Mouse (Mus musculus) hindbrain, embryonic 12.5 days (tissue): Measurements from ENCODE around the gene P2rx4. TPM values are rescaled to one million over a fixed set of nuclear protein-coding genes. Genes with fewer than 3 reads are reported as not detected.
"Not testable (repeated sequence)": the region's sequence is repeated elsewhere in the genome, so short reads cannot be mapped to it uniquely, and the experiment has no call there.

Source experiments
- ATAC-seq: fragments of 200-750 bp; cut with Nextera tagmentation; 2 replicates; pipeline ENCODE4 v1.8.0; 2017; ENCODE audit warnings: moderate TSS enrichment; ENCODE audit not compliant: low FRiP score
- H3K27ac ChIP-seq: fragments of 300-500 bp; sonication (generic); 2 replicates; pipeline ENCODE4 v1.5.1; 2016; ENCODE audit warnings: mild to moderate bottlenecking
- H3K27me3 ChIP-seq: fragments of 300-500 bp; sonication (generic); 2 replicates; pipeline ENCODE4 v1.6.1; 2016; ENCODE audit warnings: mild to moderate bottlenecking
- H3K36me3 ChIP-seq: fragments of 300-500 bp; sonication (generic); 2 replicates; pipeline ENCODE4 v1.6.1; 2016; ENCODE audit warnings: mild to moderate bottlenecking
- H3K4me1 ChIP-seq: fragments of 300-500 bp; sonication (generic); 2 replicates; pipeline ENCODE4 v1.6.1; 2016
- H3K4me2 ChIP-seq: fragments of 300-500 bp; sonication (generic); replicated peaks from 2 replicates; pipeline ENCODE4 v1.6.1; 2016; ENCODE audit warnings: mild to moderate bottlenecking
- H3K4me3 ChIP-seq: fragments of 300-500 bp; sonication (generic); 2 replicates; pipeline ENCODE4 v1.5.1; 2016; ENCODE audit warnings: mild to moderate bottlenecking
- H3K9ac ChIP-seq: fragments of 300-500 bp; sonication (generic); 2 replicates; pipeline ENCODE4 v1.6.1; 2016; ENCODE audit warnings: mild to moderate bottlenecking, moderate library complexity
- H3K9me3 ChIP-seq: fragments of 300-500 bp; sonication (generic); replicated peaks from 2 replicates; pipeline ENCODE4 v1.6.1; 2016; ENCODE audit warnings: mild to moderate bottlenecking
- WGBS: fragments of 180-500 bp; shearing (Covaris S2); methylation state at CpG from one replicate; pipeline ENCODE4 v1.1.7; 2016; 5-methylcytosine and 5-hydroxymethylcytosine counted together
- polyA plus RNA-seq: library from polyadenylated mRNA; unstranded; fragments of >200 nt; fragmentation: Nextera tagmentation; extraction: Ambion mirVana; gene quantifications from 2 replicates; pipeline ENCODE4 v1.2.1, GENCODE M21; 2016

P2rx4 gene
- polyA plus RNA-seq, result 15.2 and 15.4 TPM in 2 replicates

DNA sequence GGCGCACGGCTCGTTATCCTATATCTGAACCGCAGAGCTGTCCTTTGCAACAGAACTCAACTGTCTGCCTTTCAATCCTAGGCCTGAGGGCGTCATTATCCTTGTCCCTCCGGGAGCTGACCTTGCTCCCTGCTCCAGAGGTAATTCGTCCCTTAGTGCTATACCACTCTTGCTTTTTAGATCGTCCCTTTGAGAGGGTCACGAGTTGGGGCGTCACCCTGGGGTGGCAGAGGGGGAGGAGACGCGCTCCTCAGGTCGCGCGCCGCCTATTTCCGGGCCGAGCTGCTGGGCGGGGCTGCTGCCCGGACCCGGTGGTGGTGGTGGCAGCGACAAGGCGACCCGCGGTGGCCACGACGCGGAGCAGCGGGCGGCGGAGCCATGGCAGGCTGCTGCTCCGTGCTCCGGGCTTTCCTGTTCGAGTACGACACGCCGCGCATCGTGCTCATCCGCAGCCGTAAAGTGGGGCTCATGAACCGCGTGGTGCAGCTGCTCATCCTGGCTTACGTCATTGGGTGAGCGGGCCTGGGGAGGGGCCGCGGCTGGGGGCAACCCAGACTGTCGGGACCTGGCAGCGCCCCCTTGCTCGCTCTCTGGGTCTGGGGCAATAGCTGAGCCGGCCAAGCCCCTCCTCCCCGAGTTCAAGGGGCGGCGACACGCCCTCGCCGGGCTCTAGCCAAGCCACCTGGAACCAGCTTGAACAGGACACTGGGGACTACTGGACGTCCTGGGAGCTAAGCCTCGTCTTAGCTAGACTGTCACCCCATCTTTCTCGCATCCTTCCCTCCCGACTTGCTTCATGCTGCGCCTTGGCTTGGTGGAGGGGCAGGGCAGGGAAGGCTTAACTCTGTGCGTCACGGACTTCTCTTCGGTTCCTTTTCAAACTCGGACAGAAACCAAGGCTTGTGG, at the start of gene P2rx4:
Gene P2rx4 (plus strand): TSS at position 269 of the 906 bp plus-strand sequence.
- peak within 1 kb of the TSS; percentile 72 for H3K4me2 ChIP-seq
- no peaks in the 10 kb centered on the region for H3K9me3 ChIP-seq
- H3K4me1 ChIP-seq, result peaks cover 6% of the 10 kb centered on the region
- ATAC-seq, result peak; percentile 89
- no peaks in the 10 kb centered on the region for H3K27me3 ChIP-seq
- H3K36me3 ChIP-seq, result no peaks in the 10 kb centered on the region
- H3K9ac ChIP-seq, result peak within 1 kb of the TSS; percentile 68
- H3K4me3 ChIP-seq, result peak within 1 kb of the TSS; percentile 56
- peak within 1 kb of the TSS; percentile 35 for H3K27ac ChIP-seq
- 2% methylated on average over 66 of the region's 66 CpGs for WGBS

DNA sequence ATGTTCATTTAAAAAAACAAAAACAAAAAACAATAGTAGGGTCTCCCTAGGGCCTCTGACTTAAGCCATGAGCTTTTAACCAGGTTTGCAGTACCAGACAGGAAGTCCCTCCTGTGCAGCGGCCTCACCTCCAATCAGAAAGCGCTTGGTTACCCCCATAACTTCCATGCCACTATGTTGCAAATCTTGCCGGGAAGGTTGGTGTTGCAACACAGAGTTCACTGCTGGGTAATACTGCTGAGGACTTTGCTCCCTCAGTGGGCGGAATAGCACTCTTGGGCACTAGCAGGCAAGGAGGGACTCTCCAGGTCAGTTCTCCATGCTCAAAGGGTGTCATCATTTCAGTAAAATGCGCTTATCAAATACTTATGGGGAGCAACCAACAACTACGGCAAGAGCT, 44.8 kb upstream of the P2rx4 start:
- Histone ChIP-seq H3K4me1 (no peaks in the 10 kb centered on the region), H3K4me2 (no peak overlapping the region), H3K27me3 (no peaks in the 10 kb centered on the region), H3K9ac (no peak overlapping the region), H3K27ac (no peak overlapping the region), H3K36me3 (no peaks in the 10 kb centered on the region), H3K4me3 (no peak overlapping the region), H3K9me3 (no peaks in the 10 kb centered on the region)
- no peak for ATAC-seq
- WGBS, result 95% methylated on average over 6 of the region's 6 CpGs

DNA sequence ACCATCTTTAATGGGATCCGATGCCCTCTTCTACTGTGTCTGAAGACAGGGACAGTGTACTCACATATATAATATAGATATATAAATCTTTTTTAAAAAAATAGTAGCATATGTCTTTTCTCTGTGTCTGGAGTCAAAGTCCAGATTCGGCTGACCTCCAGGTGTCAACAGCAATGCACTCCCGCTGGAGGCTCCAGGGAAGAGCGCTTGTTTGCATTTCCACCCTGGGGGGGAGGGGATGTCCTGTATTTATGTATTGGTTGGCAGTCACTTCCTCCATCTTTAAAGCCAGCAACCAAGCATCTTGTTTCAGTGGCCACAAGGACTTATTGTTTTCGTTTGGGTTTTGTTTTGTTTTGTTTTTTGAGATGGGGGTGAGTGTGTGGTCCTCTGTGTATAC, 42.3 kb upstream of the P2rx4 start:
- WGBS, result 61% methylated on average over 5 of the region's 5 CpGs
- Histone ChIP-seq H3K27me3 (no peaks in the 10 kb centered on the region), H3K27ac (no peak overlapping the region), H3K9ac (no peak overlapping the region), H3K4me2 (no peak overlapping the region), H3K36me3 (no peaks in the 10 kb centered on the region), H3K4me3 (no peak overlapping the region), H3K4me1 (peaks cover 4% of the 10 kb centered on the region; the same call in 1 of the 2 replicates), H3K9me3 (no peaks in the 10 kb centered on the region)
- ATAC-seq, result no peak

DNA sequence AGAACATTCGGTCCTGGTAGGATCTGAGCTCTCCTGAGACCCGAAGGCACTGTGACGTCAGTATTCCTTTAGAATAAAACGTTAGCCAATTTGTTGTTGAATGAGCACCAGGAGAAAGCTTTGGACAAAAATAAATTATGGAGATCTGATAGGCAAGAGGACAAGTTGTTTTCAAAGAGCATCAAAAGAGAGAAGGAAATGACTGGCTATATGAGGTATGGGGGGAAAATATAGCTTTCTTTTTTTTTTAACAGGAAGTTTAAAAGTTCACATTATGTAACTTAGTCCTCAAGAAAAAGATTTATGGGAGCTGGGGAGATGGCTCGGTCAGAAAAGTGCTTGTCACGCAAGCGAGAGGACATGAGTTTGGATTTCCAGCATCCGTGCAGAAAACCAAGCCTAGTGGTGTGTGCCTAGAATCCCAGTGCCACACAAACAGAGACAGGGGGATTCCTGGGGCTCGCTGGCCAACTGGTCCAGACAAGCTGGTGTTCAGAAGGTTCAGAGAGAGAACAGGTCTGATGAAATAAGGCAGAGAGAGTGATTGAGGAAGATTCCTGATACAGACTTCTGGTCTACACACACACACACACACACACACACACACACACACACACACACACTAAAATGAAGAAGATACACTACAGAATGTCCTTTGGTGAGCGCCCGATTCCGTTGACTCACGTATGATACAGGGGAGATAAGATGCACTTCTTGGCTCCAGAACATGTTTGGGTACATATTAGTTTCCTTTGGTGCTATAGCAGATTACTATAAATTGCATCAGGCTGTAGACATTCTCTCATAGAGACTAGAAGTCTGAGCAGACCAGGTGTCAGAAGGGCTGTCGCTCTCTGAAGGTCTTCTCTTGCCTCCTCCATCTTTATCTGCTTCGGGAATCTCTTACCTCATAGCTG, 38.1 kb upstream of the P2rx4 start:
- Histone ChIP-seq H3K9me3 (no peaks in the 10 kb centered on the region), H3K4me2 (no peak overlapping the region), H3K4me1 (peaks cover 4% of the 10 kb centered on the region; the same call in 1 of the 2 replicates), H3K4me3 (no peak overlapping the region), H3K36me3 (no peaks in the 10 kb centered on the region), H3K27ac (no peak overlapping the region), H3K27me3 (no peaks in the 10 kb centered on the region), H3K9ac (no peak overlapping the region)
- WGBS, result 83% methylated on average over 15 of the region's 15 CpGs
- no peak for ATAC-seq

DNA sequence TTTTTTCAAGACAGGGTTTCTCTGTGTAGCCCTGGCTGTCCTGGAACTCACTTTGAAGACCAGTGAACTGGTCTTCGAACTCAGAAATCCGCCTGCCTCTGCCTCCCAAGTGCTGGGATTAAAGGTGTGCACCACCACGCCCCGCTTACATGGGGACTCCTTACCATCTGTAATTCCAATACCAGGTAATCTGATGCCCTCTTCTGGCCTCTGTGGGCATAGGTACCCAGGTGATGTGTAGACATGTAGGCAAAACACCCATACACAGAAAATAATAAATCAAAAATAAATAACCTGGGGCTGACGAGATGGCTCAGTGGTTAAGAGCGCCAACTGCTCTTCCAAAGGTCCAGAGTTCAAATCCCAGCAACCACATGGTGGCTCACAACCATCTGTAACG, 35.7 kb upstream of the P2rx4 start:
- H3K36me3 ChIP-seq, ATAC-seq, H3K4me1 ChIP-seq, H3K4me2 ChIP-seq, H3K27me3 ChIP-seq, H3K9me3 ChIP-seq, H3K4me3 ChIP-seq, H3K9ac ChIP-seq, H3K27ac ChIP-seq: not testable (repeated sequence)
- WGBS, result 81% methylated on average over 7 of the region's 7 CpGs

DNA sequence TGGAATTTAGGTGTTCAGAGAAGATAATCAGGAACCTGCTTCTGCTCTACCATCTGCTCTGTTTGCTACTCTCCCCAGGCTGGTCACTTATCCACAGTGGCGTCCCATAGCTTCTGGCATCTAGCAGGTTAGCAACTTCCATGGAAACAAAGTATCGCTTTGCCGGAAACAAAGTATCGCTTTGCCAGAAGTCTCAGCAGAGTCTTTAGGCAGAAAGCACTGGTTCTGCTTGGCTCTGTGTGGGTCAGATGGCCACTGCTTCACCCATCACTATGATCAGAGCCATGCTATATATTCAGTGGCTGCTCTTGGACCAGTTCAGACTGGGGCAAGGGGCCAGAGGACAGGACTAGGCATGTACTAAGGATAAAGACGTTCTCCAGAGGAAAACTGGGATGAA, 35.0 kb upstream of the P2rx4 start:
- Histone ChIP-seq H3K36me3 (no peaks in the 10 kb centered on the region), H3K9ac (no peak overlapping the region), H3K27me3 (no peaks in the 10 kb centered on the region), H3K4me1 (peaks cover 4% of the 10 kb centered on the region; the same call in 1 of the 2 replicates), H3K4me3 (no peak overlapping the region), H3K4me2 (no peak overlapping the region), H3K27ac (no peak overlapping the region), H3K9me3 (no peaks in the 10 kb centered on the region)
- ATAC-seq, result no peak
- 90% methylated on average over 5 of the region's 5 CpGs for WGBS

DNA sequence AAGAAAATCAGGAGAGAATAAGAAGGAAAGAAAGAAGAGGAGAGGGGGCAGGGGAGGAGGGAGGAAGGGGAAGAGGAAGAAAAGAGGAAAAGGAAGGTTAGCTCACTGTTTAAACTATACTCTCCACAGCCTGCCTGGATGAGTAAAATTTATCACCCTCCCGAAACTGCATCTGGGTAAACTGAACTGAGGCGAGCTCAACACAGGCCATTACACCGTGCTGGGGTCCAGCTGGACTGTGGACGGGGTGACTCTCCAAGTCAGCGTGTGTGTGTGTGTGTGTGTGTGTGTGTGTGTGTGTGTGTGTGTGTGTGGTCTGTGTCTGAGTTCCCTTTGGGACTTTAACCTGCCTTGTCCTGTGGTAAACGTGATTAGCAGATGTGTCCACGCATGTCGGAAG, 31.3 kb upstream of the P2rx4 start:
- ATAC-seq, result no peak
- Histone ChIP-seq H3K36me3 (no peaks in the 10 kb centered on the region), H3K4me3 (no peak overlapping the region), H3K4me2 (no peak overlapping the region), H3K4me1 (no peaks in the 10 kb centered on the region), H3K9me3 (no peaks in the 10 kb centered on the region), H3K27me3 (no peaks in the 10 kb centered on the region), H3K9ac (no peak overlapping the region), H3K27ac (no peak overlapping the region)
- WGBS, result 86% methylated on average over 8 of the region's 8 CpGs

DNA sequence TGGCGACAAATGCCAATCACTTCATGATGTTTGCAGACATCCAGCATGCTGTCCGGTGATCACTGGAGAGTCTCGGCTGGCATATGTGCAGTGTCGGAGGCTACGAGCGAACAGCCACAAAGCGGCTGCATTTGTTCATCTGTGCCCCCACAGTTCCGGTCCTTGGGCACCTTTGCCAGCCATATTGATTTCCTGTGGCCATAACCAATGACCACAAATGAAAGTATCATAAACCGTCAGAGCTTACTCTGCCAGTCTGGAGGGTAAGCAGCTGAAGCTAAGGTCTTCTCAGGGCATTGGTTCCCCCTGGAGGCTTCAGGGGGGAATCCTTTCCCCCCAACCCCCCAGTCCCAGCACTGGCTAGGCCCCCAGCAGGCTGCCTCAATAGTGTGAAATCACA, 29.4 kb upstream of the P2rx4 start:
- Histone ChIP-seq H3K9me3 (no peaks in the 10 kb centered on the region), H3K4me3 (no peak overlapping the region), H3K4me2 (no peak overlapping the region), H3K36me3 (no peaks in the 10 kb centered on the region), H3K27ac (no peak overlapping the region), H3K9ac (no peak overlapping the region), H3K4me1 (no peaks in the 10 kb centered on the region), H3K27me3 (no peaks in the 10 kb centered on the region)
- ATAC-seq, result no peak
- 91% methylated on average over 9 of the region's 9 CpGs for WGBS

DNA sequence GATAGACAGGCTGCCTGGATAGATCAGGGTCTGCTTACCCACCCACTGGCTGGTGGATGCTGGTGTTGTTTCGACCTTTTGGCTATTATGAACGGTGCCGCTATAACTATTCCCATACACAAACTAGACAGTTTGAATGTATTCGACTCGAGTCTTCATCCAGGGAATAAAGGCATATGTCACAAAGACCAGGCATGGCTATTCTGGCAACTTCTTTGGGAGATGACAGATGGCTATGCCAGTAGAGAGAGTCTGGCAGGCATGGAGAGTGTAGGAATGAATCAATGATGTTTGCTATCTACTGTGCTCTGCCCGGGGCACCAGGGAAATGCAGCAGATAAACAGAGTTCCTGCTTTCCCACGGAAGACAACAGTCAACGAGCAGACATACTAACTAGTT, 27.5 kb upstream of the P2rx4 start:
- no peaks in the 10 kb centered on the region for H3K9me3 ChIP-seq
- H3K27ac ChIP-seq, result no peak overlapping the region
- 89% methylated on average over 8 of the region's 8 CpGs for WGBS
- ATAC-seq, result no peak
- no peak overlapping the region for H3K4me3 ChIP-seq
- H3K9ac ChIP-seq, result no peak overlapping the region
- H3K36me3 ChIP-seq, result no peaks in the 10 kb centered on the region
- H3K4me1 ChIP-seq, result no peaks in the 10 kb centered on the region
- H3K4me2 ChIP-seq, result no peak overlapping the region
- no peaks in the 10 kb centered on the region for H3K27me3 ChIP-seq

DNA sequence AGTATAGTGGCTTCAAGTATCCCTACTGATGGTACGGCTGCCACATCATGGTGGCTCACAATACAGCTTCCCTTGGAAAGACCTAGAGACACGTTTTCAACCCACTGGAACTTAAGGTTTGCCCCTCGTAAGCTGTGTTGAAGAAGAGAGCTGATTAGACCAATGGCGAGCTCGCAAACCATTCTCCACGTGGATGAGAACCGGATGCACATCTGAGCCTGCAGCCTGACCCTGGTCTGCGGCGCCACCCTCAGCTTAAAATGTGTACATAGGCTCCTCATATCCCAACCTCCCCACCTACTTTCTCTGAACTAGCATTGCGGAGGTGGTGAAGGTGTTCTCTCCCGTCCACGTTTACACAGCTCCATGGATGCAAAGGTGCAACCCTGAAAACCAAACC, 26.1 kb upstream of the P2rx4 start:
- Histone ChIP-seq H3K4me3 (no peak overlapping the region), H3K27me3 (no peaks in the 10 kb centered on the region), H3K9ac (no peak overlapping the region), H3K9me3 (no peaks in the 10 kb centered on the region), H3K4me2 (no peak overlapping the region), H3K27ac (no peak overlapping the region), H3K4me1 (no peaks in the 10 kb centered on the region), H3K36me3 (no peaks in the 10 kb centered on the region)
- no peak for ATAC-seq
- WGBS, result 84% methylated on average over 12 of the region's 12 CpGs

DNA sequence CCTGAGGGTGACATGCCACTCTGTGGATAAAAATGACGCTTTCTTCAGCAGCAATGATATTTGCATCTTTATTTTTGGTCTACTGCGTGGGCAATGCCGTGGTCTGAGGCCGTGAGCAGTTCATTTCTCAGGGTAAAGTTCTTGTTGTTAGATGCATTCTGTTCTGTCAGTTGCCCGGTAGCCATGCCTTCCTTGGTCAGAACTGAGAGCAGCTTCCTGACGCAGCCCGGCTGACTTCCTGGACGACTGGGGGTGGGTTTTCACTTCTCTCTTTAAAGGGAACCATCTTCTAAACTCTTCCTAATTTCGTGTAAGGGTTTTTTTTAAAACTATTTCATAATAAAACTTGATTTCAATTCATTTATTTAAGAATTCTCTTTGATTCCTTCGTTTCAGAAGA, 23.4 kb upstream of the P2rx4 start:
- Histone ChIP-seq H3K9ac (no peak overlapping the region), H3K27me3 (no peaks in the 10 kb centered on the region), H3K4me1 (no peaks in the 10 kb centered on the region), H3K4me3 (no peak overlapping the region), H3K36me3 (no peaks in the 10 kb centered on the region), H3K9me3 (no peaks in the 10 kb centered on the region), H3K4me2 (no peak overlapping the region), H3K27ac (no peak overlapping the region)
- no peak for ATAC-seq
- WGBS, result 81% methylated on average over 10 of the region's 10 CpGs

DNA sequence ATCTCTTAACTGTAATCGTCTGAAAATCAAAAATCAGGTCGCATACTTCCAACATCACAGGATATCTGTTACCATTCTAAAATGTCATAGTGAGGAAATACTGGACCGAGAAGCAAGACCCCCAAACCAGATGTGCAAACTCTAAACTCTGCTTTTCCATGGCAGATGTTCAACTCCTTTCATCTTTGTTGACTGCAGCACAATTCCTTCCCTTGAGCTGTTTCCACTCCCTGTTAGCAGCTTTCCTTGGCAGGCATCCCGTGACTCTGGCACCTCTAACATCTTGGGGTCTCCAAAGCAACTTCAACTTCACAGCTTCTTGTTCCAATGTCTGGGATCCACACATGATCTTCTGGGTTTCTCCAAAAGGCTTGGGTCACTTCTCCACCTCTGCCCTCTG, 20.0 kb upstream of the P2rx4 start:
- no peaks in the 10 kb centered on the region for H3K9me3 ChIP-seq
- no peak for ATAC-seq
- 85% methylated on average over 4 of the region's 4 CpGs for WGBS

More for the DNA sequence above, 20.0 kb upstream of the P2rx4 start:
- no peak overlapping the region for H3K4me3 ChIP-seq
- H3K27ac ChIP-seq, result no peak overlapping the region
- H3K4me1 ChIP-seq, result no peaks in the 10 kb centered on the region
- H3K36me3 ChIP-seq, result no peaks in the 10 kb centered on the region
- no peak overlapping the region for H3K9ac ChIP-seq
- H3K27me3 ChIP-seq, result no peaks in the 10 kb centered on the region
- H3K4me2 ChIP-seq, result no peak overlapping the region
